Mouse (Mus musculus): Measurements from ENCODE around the gene Cds2. TPM values are rescaled to one million over a fixed set of nuclear protein-coding genes. Genes with fewer than 3 reads are reported as not detected.

The Cds2 gene
- total RNA-seq, 2 experiments from 2014 or later: 17.9 to 24.4 TPM

- ATAC-seq (ENCODE audit: poor library complexity, severe bottlenecking): no peak
Observed at GRCm38 (mm10) chr2:132264266-132264710, 1.3 kb downstream of the Cds2 start.

- peak; percentile 30 for ATAC-seq (ENCODE audit: poor library complexity, severe bottlenecking)
Observed at GRCm38 (mm10) chr2:132265196-132265595, 2.2 kb downstream of the Cds2 start.

GRCm38 (mm10) chr2:132266086-132266485, 3.1 kb downstream of the Cds2 start:
- peak; percentile 61 for ATAC-seq (ENCODE audit: poor library complexity, severe bottlenecking)

- ATAC-seq (ENCODE audit: poor library complexity, severe bottlenecking): peak; percentile 81
Observed at GRCm38 (mm10) chr2:132269217-132269616, 6.3 kb downstream of the Cds2 start.

GRCm38 (mm10) chr2:132270331-132270951, 7.5 kb downstream of the Cds2 start:
- ATAC-seq (ENCODE audit: poor library complexity, severe bottlenecking): no peak

GRCm38 (mm10) chr2:132272694-132273389, 9.9 kb downstream of the Cds2 start:
- no peak for ATAC-seq (ENCODE audit: poor library complexity, severe bottlenecking)

- ATAC-seq (ENCODE audit: poor library complexity, severe bottlenecking): no peak
Observed at GRCm38 (mm10) chr2:132275527-132275926, 12.6 kb downstream of the Cds2 start.

GRCm38 (mm10) chr2:132276249-132276648, 13.3 kb downstream of the Cds2 start:
- ATAC-seq (ENCODE audit: poor library complexity, severe bottlenecking): no peak

- ATAC-seq (ENCODE audit: poor library complexity, severe bottlenecking): no peak
Observed at GRCm38 (mm10) chr2:132278273-132278853, 15.4 kb downstream of the Cds2 start.

- ATAC-seq (ENCODE audit: poor library complexity, severe bottlenecking): no peak
Observed at GRCm38 (mm10) chr2:132279336-132279882, 16.5 kb downstream of the Cds2 start.

GRCm38 (mm10) chr2:132279978-132280377, 17.0 kb downstream of the Cds2 start:
- no peak for ATAC-seq (ENCODE audit: poor library complexity, severe bottlenecking)

GRCm38 (mm10) chr2:132280518-132281120, 17.7 kb downstream of the Cds2 start:
- no peak for ATAC-seq (ENCODE audit: poor library complexity, severe bottlenecking)

GRCm38 (mm10) chr2:132281560-132282452, 18.9 kb downstream of the Cds2 start:
- ATAC-seq (ENCODE audit: poor library complexity, severe bottlenecking): peak; percentile 73

GRCm38 (mm10) chr2:132282453-132283174, 19.7 kb downstream of the Cds2 start:
- no peak for ATAC-seq (ENCODE audit: poor library complexity, severe bottlenecking)

- no peak for ATAC-seq (ENCODE audit: poor library complexity, severe bottlenecking)
Observed at GRCm38 (mm10) chr2:132283236-132284070, 20.5 kb downstream of the Cds2 start.

GRCm38 (mm10) chr2:132284492-132285139, 21.7 kb downstream of the Cds2 start:
- ATAC-seq (ENCODE audit: poor library complexity, severe bottlenecking): no peak

GRCm38 (mm10) chr2:132285722-132286121, 22.8 kb downstream of the Cds2 start:
- peak; percentile 53; the same call in 1 of the 2 replicates for ATAC-seq (ENCODE audit: poor library complexity, severe bottlenecking)

GRCm38 (mm10) chr2:132286376-132287076, 23.6 kb downstream of the Cds2 start:
- no peak for ATAC-seq (ENCODE audit: poor library complexity, severe bottlenecking)

Measured in megakaryocyte, adult 5-6 weeks (primary cell).